Mouse (Mus musculus): ENCODE data around the gene Clstn1. TPM values are rescaled to one million over a fixed set of nuclear protein-coding genes. Genes with fewer than 3 reads are reported as not detected.

Gene Clstn1
- 22.9 and 24.6 TPM in 2 replicates for polyA plus RNA-seq (2014; fragmentation: Nextera tagmentation; extraction: Ambion mirVana)

DNA sequence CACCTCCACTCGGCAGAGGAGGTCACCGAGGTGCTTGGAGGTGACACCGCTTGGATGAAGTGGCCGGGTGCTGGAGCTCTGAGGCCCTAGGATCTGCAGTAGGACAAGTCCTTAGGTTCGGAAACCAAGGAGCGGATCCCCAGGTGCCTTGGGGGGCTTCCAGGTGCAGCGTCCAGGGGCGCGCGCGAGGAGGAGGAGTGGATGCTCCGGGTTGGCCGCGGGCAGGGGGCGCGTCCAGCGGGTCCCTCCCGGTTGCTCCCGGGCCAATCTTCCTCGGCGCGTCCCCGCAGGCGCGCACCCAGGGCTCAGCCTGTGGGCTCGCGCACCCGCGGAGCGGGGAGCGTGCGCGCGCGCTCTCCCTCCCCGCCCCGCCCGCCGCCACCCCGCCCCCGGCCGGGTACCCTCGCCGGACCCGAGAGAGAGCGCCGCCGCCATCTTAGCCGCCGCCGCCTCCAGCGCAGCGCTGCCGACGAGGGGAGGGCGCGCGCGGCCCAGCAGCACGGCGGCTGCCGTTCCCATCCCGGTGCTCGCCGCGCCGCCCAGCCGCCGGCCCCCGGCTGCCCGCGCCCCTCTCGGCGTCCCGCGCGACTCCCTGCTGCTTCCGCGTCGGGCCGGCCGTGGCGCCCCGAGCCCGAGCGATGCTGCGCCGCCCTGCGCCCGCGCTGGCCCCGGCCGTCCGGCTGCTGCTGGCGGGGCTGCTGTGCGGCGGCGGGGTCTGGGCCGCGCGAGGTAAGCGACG, at the start of gene Clstn1:
TSS of gene Clstn1 (plus strand) at position 425 of the 739 bp plus-strand sequence.
- no peaks in the 10 kb centered on the region for H3K9me3 ChIP-seq (ENCODE audit: control insufficient read depth, low read depth, low read length)
- peak within 1 kb of the TSS; percentile 71 for H3K4me3 ChIP-seq (ENCODE audit: low read depth, low read length)
- H3K4me2 ChIP-seq (replicated peaks; ENCODE audit: low read depth, low read length) = peak within 1 kb of the TSS; percentile 98
- 0 out of 2 replicates have a peak, but pooled peaks cover 11% of the 10 kb centered on the region for H3K27me3 ChIP-seq (ENCODE audit: control insufficient read depth, insufficient read depth, low read length)
- peak; percentile 77 for ATAC-seq (ENCODE audit: insufficient number of reproducible peaks, insufficient read depth, low FRiP score, low read depth)
- no peak within 1 kb of the TSS for H3K27ac ChIP-seq (ENCODE audit: low read length)
- H3K36me3 ChIP-seq (ENCODE audit: control insufficient read depth, insufficient read depth, low read length) = no peaks in the 10 kb centered on the region
- H3K4me1 ChIP-seq (ENCODE audit: control insufficient read depth, insufficient read depth, low read length) = peaks cover 4% of the 10 kb centered on the region; the same call in 1 of the 2 replicates
- under 1% methylated on average over 54 of the region's 103 CpGs for WGBS
- peak within 1 kb of the TSS; percentile 62 for H3K9ac ChIP-seq (replicated peaks; ENCODE audit: low read depth, low read length)

DNA sequence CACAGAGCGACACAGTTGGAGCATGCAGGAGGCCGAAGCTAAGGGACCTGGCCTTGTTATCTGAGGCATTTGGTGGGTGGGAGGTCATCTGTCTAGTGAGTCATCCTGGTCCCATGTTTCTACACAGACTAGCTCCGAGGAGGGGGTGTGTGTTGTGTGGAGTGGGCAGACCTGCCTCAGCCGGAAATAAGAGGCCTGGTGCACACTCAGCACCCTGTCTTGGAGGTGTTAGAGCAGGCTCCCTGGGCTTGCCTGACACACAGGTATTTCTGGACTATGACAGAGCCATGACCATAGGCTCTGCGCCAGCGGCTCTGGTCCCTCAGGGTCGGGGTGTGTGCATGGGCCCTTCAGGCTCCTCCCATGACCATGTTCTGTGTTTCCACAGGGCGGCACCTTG, 46.8 kb upstream of the Clstn1 start:
- 63% methylated on average over 8 of the region's 8 CpGs for WGBS
- Histone ChIP-seq H3K36me3 (ENCODE audit: control insufficient read depth, insufficient read depth, low read length) (no peaks in the 10 kb centered on the region; the same call in 1 of the 2 replicates), H3K9ac (replicated peaks; ENCODE audit: low read depth, low read length) (no peak overlapping the region), H3K27ac (ENCODE audit: low read length) (no peak overlapping the region), H3K4me1 (ENCODE audit: control insufficient read depth, insufficient read depth, low read length) (no peaks in the 10 kb centered on the region), H3K27me3 (ENCODE audit: control insufficient read depth, insufficient read depth, low read length) (no peaks in the 10 kb centered on the region), H3K4me2 (replicated peaks; ENCODE audit: low read depth, low read length) (no peak overlapping the region), H3K4me3 (ENCODE audit: low read depth, low read length) (no peak overlapping the region), H3K9me3 (ENCODE audit: control insufficient read depth, low read depth, low read length) (no peaks in the 10 kb centered on the region)
- ATAC-seq (ENCODE audit: insufficient number of reproducible peaks, insufficient read depth, low FRiP score, low read depth) = peak; percentile 35

DNA sequence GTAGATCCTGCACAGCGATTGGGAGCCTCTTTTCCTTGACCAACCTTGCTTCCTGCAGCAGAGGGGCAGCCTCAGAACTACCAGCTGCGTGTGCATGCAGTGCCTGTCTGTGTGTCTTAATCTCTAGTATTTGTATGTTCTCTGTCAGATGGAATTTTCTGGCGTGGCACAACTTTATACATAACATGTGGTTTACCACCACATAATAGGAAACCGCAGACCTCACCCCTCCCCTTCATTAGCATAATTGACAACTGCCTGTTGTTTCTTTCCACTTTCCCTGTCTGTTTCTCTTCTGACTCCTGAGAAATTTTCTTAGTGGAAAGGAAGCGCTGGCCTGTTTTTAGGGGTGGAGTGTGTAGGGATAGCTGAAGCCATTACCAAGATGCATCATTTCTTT, 44.3 kb upstream of the Clstn1 start:
- ATAC-seq (ENCODE audit: insufficient number of reproducible peaks, insufficient read depth, low FRiP score, low read depth) = no peak
- no peaks in the 10 kb centered on the region for H3K27me3 ChIP-seq (ENCODE audit: control insufficient read depth, insufficient read depth, low read length)
- WGBS = 62% methylated on average over 5 of the region's 5 CpGs
- no peak overlapping the region for H3K4me3 ChIP-seq (ENCODE audit: low read depth, low read length)
- no peak overlapping the region for H3K27ac ChIP-seq (ENCODE audit: low read length)
- H3K9ac ChIP-seq (replicated peaks; ENCODE audit: low read depth, low read length) = no peak overlapping the region
- H3K9me3 ChIP-seq (ENCODE audit: control insufficient read depth, low read depth, low read length) = no peaks in the 10 kb centered on the region
- peaks cover 3% of the 10 kb centered on the region; the same call in 1 of the 2 replicates for H3K36me3 ChIP-seq (ENCODE audit: control insufficient read depth, insufficient read depth, low read length)
- H3K4me1 ChIP-seq (ENCODE audit: control insufficient read depth, insufficient read depth, low read length) = no peaks in the 10 kb centered on the region
- no peak overlapping the region for H3K4me2 ChIP-seq (replicated peaks; ENCODE audit: low read depth, low read length)

DNA sequence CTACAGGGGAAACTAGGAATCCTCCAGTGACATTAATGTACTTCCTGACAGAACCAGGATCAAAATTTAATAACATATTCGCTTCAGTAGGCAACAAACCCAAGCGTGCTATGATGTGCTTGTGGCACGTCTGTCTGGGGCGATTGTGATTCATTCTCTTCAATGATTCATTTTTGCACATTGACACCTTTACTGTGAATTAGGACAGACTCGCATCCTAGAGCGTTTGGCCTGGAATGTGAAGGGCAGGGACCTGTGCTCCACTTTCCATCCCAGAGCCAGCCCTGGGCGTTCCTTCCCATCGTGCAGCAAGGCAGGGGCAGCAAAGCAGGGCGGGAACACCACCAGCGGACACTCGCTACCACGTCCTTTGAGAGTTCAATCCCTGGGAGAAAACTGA, 43.8 kb upstream of the Clstn1 start:
- no peaks in the 10 kb centered on the region for H3K9me3 ChIP-seq (ENCODE audit: control insufficient read depth, low read depth, low read length)
- no peak for ATAC-seq (ENCODE audit: insufficient number of reproducible peaks, insufficient read depth, low FRiP score, low read depth)
- H3K4me1 ChIP-seq (ENCODE audit: control insufficient read depth, insufficient read depth, low read length) = no peaks in the 10 kb centered on the region
- H3K27ac ChIP-seq (ENCODE audit: low read length) = no peak overlapping the region
- H3K27me3 ChIP-seq (ENCODE audit: control insufficient read depth, insufficient read depth, low read length) = no peaks in the 10 kb centered on the region
- H3K9ac ChIP-seq (replicated peaks; ENCODE audit: low read depth, low read length) = no peak overlapping the region
- H3K4me2 ChIP-seq (replicated peaks; ENCODE audit: low read depth, low read length) = no peak overlapping the region
- H3K4me3 ChIP-seq (ENCODE audit: low read depth, low read length) = no peak overlapping the region
- peaks cover 3% of the 10 kb centered on the region; the same call in 1 of the 2 replicates for H3K36me3 ChIP-seq (ENCODE audit: control insufficient read depth, insufficient read depth, low read length)
- WGBS = 77% methylated on average over 12 of the region's 12 CpGs

DNA sequence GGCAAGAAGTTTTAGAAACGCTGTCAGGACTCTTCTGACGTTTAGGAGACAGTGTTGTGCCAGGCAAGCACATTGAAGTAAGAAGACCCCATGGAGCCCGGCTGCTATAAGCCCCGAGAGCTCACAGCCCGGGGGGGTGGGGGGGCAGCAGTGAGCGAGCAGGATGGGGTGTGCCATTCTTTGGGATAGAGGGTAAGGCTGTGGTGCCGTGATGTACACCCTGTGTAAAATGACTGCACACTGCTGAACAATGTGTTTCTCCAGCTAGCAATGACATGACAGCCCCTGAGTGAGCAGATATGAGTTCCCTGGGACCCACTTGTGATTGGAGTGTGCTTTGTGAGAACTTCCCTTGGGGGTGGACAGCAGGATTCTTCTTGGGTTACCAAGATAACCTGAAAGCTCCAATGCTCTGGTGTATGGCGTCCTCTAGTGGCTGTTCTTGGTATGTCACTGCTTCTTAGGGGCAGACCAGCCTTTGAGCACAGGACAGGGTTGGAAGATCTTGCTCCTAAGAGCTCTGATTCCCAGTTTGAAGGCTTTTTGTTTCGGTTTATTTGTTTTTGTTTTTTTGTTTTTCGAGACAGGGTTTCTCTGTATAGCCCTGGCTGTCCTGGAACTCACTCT, 43.2 kb upstream of the Clstn1 start:
- 56% methylated on average over 10 of the region's 10 CpGs for WGBS
- Histone ChIP-seq H3K4me1 (ENCODE audit: control insufficient read depth, insufficient read depth, low read length) (no peaks in the 10 kb centered on the region), H3K27ac (ENCODE audit: low read length) (no peak overlapping the region), H3K4me3 (ENCODE audit: low read depth, low read length) (no peak overlapping the region), H3K36me3 (ENCODE audit: control insufficient read depth, insufficient read depth, low read length) (peaks cover 3% of the 10 kb centered on the region; the same call in 1 of the 2 replicates), H3K9me3 (ENCODE audit: control insufficient read depth, low read depth, low read length) (no peaks in the 10 kb centered on the region), H3K4me2 (replicated peaks; ENCODE audit: low read depth, low read length) (no peak overlapping the region), H3K9ac (replicated peaks; ENCODE audit: low read depth, low read length) (no peak overlapping the region), H3K27me3 (ENCODE audit: control insufficient read depth, insufficient read depth, low read length) (no peaks in the 10 kb centered on the region)
- ATAC-seq (ENCODE audit: insufficient number of reproducible peaks, insufficient read depth, low FRiP score, low read depth) = no peak

DNA sequence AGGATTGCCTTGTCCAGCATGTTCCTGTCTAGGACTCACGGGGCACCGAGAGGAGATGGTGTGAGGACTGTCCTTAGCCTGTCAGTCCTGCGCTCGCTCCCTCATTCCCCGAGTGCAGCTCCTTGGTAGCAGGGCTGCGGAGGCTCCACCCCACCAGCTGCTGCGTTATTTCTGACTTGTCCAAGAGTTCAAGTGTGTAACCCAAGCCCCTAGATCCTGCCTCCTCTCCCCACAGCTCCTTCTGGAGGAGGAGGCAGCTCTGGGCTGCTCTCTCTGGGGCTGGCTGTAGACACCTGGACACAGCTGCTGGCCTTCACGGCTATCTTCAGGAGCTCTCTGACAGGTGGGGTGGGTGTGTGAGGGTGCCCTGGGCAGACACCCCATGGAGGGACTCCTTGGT, 41.4 kb upstream of the Clstn1 start:
- no peaks in the 10 kb centered on the region for H3K4me1 ChIP-seq (ENCODE audit: control insufficient read depth, insufficient read depth, low read length)
- H3K4me3 ChIP-seq (ENCODE audit: low read depth, low read length) = no peak overlapping the region
- no peaks in the 10 kb centered on the region for H3K9me3 ChIP-seq (ENCODE audit: control insufficient read depth, low read depth, low read length)
- 75% methylated on average over 8 of the region's 8 CpGs for WGBS
- no peak for ATAC-seq (ENCODE audit: insufficient number of reproducible peaks, insufficient read depth, low FRiP score, low read depth)
- H3K27me3 ChIP-seq (ENCODE audit: control insufficient read depth, insufficient read depth, low read length) = no peaks in the 10 kb centered on the region
- no peak overlapping the region for H3K9ac ChIP-seq (replicated peaks; ENCODE audit: low read depth, low read length)
- H3K27ac ChIP-seq (ENCODE audit: low read length) = no peak overlapping the region
- H3K36me3 ChIP-seq (ENCODE audit: control insufficient read depth, insufficient read depth, low read length) = peaks cover 3% of the 10 kb centered on the region; the same call in 1 of the 2 replicates
- no peak overlapping the region for H3K4me2 ChIP-seq (replicated peaks; ENCODE audit: low read depth, low read length)

DNA sequence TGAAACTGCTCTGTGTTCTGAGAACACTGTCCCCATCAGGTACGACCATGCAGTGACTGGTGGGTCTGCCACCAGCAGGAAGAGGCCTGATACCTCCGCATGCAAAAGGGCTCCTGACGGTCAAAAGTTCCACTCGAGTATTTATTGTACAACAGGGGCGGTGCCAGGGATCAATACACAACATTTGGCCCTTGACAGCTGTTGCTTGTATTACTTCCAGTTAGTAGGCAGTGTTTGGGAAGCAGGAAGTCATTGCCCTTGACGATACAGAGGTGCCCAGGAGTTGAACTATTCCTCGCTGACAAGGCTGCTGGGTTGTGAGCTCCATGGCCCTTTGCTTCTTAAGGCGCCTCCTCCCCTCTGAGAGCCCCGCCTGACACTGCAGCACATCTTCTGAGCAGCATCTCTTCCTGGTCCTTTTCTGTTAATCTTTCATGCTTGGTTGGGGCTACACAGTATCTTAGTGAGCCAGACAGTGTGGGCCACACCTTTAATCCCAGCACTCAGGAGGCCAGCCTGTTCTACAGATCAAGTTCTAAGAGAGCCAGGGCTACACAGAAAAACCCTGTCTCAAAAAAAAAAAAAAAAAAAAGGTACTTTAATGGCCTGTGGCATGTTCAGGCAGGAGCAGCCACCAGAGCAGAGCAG, 39.3 kb upstream of the Clstn1 start:
- no peaks in the 10 kb centered on the region for H3K27me3 ChIP-seq (ENCODE audit: control insufficient read depth, insufficient read depth, low read length)

DNA sequence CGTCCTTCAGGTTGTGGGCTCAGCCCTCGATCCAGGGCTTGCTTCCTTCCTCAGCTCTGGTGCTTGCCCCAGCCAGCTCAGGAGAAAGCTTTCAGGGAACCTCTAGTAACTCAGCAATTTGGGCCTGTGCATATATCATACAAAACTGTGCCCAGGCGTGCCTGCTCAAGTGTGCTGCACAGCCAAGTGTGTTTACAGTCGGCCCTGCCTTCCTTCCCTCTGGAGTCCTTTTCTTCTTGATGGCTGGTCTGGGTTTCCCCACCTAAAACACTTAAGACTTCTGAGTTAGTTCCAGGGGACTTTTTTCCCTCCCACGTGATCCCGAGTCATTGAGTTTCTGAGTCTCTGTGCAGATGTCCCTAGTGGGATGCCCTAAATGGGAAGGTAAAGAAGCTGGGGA, 38.7 kb upstream of the Clstn1 start:
- Histone ChIP-seq H3K9ac (replicated peaks; ENCODE audit: low read depth, low read length) (no peak overlapping the region), H3K4me3 (ENCODE audit: low read depth, low read length) (no peak overlapping the region), H3K9me3 (ENCODE audit: control insufficient read depth, low read depth, low read length) (no peaks in the 10 kb centered on the region), H3K4me1 (ENCODE audit: control insufficient read depth, insufficient read depth, low read length) (no peaks in the 10 kb centered on the region), H3K36me3 (ENCODE audit: control insufficient read depth, insufficient read depth, low read length) (peaks cover 3% of the 10 kb centered on the region; the same call in 1 of the 2 replicates), H3K27ac (ENCODE audit: low read length) (no peak overlapping the region; the same call in 1 of the 2 replicates), H3K4me2 (replicated peaks; ENCODE audit: low read depth, low read length) (no peak overlapping the region), H3K27me3 (ENCODE audit: control insufficient read depth, insufficient read depth, low read length) (no peaks in the 10 kb centered on the region)
- ATAC-seq (ENCODE audit: insufficient number of reproducible peaks, insufficient read depth, low FRiP score, low read depth) = no peak
- WGBS = 74% methylated on average over 6 of the region's 6 CpGs

More for the DNA sequence above, 39.3 kb upstream of the Clstn1 start:
- no peak overlapping the region for H3K4me3 ChIP-seq (ENCODE audit: low read depth, low read length)
- WGBS = 72% methylated on average over 9 of the region's 9 CpGs
- no peak overlapping the region for H3K4me2 ChIP-seq (replicated peaks; ENCODE audit: low read depth, low read length)
- peak overlapping the region; percentile 27; the same call in 1 of the 2 replicates for H3K27ac ChIP-seq (ENCODE audit: low read length)
- no peaks in the 10 kb centered on the region for H3K4me1 ChIP-seq (ENCODE audit: control insufficient read depth, insufficient read depth, low read length)
- ATAC-seq (ENCODE audit: insufficient number of reproducible peaks, insufficient read depth, low FRiP score, low read depth) = no peak
- H3K9ac ChIP-seq (replicated peaks; ENCODE audit: low read depth, low read length) = no peak overlapping the region
- H3K9me3 ChIP-seq (ENCODE audit: control insufficient read depth, low read depth, low read length) = no peaks in the 10 kb centered on the region
- peaks cover 3% of the 10 kb centered on the region; the same call in 1 of the 2 replicates for H3K36me3 ChIP-seq (ENCODE audit: control insufficient read depth, insufficient read depth, low read length)

Data from stomach, embryonic 14.5 days (tissue).